Mouse (Mus musculus) bone marrow macrophage, adult 2 months (primary cell): Measurements from ENCODE around the gene Zfp366.

Experiments
- CTCF ChIP-seq: IDR thresholded peaks from 2 replicates; pipeline ENCODE4 v1.5.1; 2012; ENCODE audit warnings: low read depth, mild to moderate bottlenecking, low read length, moderate library complexity
- POLR2A ChIP-seq: IDR thresholded peaks from 2 replicates; pipeline ENCODE4 v1.6.1; 2012; ENCODE audit warnings: mild to moderate bottlenecking, low read depth, low read length, borderline replicate concordance

GRCm38 (mm10) chr13:99209859-99210258 is 25.2 kb downstream of the Zfp366 start:
- TF ChIP-seq CTCF (no peak), POLR2A (no peak)
